ENCODE assay signal across 16 mouse cellular contexts in the genomic region with DNA sequence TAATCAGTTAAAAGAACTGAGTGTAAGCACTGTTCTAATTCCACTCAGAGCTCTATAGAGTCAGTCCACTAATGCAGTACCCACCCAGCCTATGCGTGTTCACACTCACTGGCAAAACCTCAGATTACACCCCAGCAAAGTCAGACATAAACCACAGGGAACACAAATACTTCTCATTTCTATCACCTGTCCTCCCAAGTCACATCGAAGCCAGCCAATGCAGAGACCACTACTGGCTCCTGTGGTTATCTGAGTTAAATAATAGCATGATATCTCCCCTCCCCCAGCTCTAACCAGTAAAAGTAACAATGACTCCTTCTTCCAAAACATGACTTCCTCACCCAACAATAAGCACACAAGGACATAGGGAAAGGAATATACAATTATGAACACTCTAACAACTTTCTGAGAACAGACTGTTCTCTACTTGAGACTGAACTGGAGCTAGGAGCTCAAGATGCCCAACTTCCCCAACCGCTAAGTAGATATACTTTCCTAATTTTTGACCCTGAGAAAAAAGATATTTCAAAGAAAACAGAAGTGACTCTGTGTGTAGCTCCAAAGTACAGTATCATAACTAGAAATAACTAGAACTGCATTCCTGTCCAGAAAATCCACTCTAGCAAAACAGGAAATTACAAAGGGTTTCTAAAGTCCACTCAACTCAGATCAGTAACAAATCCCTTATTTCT. TPM values are rescaled to one million over a fixed set of nuclear protein-coding genes. Genes with fewer than 3 reads are reported as not detected.
DNase-seq lines count a peak whose midpoint lies in the region; ATAC-seq and TF ChIP-seq lines count a peak whose summit lies in the region.
"Had no signal": no experiment of that assay in that cellular context is flagged by ENCODE, and none has a peak within 500 bp of the region (broad histone marks: within the 10 kb centered on the region; RNA-seq: fewer than 3 reads in every experiment).

No protein-coding gene starts in this region.

- 44% methylated on average over 3 of the region's 3 CpGs for WGBS in liver, postnatal 0 days (ENCODE audit: insufficient replicate concordance)
- WGBS in hindbrain, embryonic 10.5 days = 92% methylated on average over 3 of the region's 3 CpGs

- TF ChIP-seq CTCF in layer of hippocampus, adult 2 months (conservative IDR thresholded peaks at IDR 0.05) = no peak
- no peak for TF ChIP-seq CTCF in C2C12 (IDR thresholded peaks at IDR 0.05; ENCODE audit: control insufficient read depth, insufficient read depth, insufficient read length)
- no peak for TF ChIP-seq CTCF in liver, postnatal 0 days (IDR thresholded peaks at IDR 0.05; ENCODE audit: low read depth)

- no peaks in the 10 kb centered on the region for H3K9me3 ChIP-seq in liver, postnatal 0 days (ENCODE audit: low read length)
- no peaks in the 10 kb centered on the region for H3K9me3 ChIP-seq in hindbrain, embryonic 10.5 days
- H3K9me3 ChIP-seq: midbrain, embryonic 12.5 days had no signal

- H3K79me3 ChIP-seq in C2C12 (ENCODE audit: low read depth) = peaks cover 79% of the 10 kb centered on the region

- TF ChIP-seq EP300 in liver, postnatal 0 days (IDR thresholded peaks at IDR 0.05; ENCODE audit: low read depth) = no peak

- peaks cover 95% of the 10 kb centered on the region for H3K79me2 ChIP-seq in C2C12 (ENCODE audit: control insufficient read depth, insufficient read depth)

- peak overlapping the region; percentile 1; the same call in 1 of the 2 replicates for H3K27ac ChIP-seq in layer of hippocampus, adult 2 months
- peak overlapping the region; percentile 34 for H3K27ac ChIP-seq in liver, postnatal 0 days (ENCODE audit: low read depth)
- H3K27ac ChIP-seq in hindbrain, embryonic 10.5 days = no peak overlapping the region
- H3K27ac ChIP-seq: hindbrain, embryonic 14.5 days; midbrain, embryonic 12.5 days had no signal

- no peak overlapping the region for H3K4me3 ChIP-seq in layer of hippocampus, adult 2 months
- no peak overlapping the region for H3K4me3 ChIP-seq in C2C12 (ENCODE audit: insufficient read depth, poor library complexity, severe bottlenecking)
- H3K4me3 ChIP-seq in liver, postnatal 0 days (ENCODE audit: low read depth, low read length) = no peak overlapping the region
- H3K4me3 ChIP-seq in hindbrain, embryonic 10.5 days = no peak overlapping the region
- H3K4me3 ChIP-seq: midbrain, embryonic 12.5 days had no signal

- H3ac ChIP-seq in C2C12 (ENCODE audit: control insufficient read depth, insufficient read length, low read depth) = no peak overlapping the region

- H3K4me2 ChIP-seq in liver, postnatal 0 days (ENCODE audit: low read depth, low read length) = 0 out of 2 replicates have a peak overlapping the region, but pooled peaks have one; percentile 29
- H3K4me2 ChIP-seq: hindbrain, embryonic 14.5 days; midbrain, embryonic 12.5 days had no signal

- peak; percentile 60 for DNase-seq in heart, adult 11 months
- DNase-seq in heart, postnatal 14 days = no peak
- DNase-seq in layer of hippocampus, adult 2 months (ENCODE audit: low spot score in 2 of 2) = no peak
- no peak for DNase-seq in layer of hippocampus, postnatal 25 days (ENCODE audit: extremely low spot score in 1 of 2, low spot score in 1 of 2)
- no peak for DNase-seq in liver, postnatal 0 days
- DNase-seq in adrenal gland, postnatal 4 days (ENCODE audit: low spot score in 2 of 2) = no peak
- no peak for DNase-seq in hindbrain, embryonic 10.5 days (ENCODE audit: low spot score)
- DNase-seq: cerebellum, adult 18-20 months; embryo, embryonic 11 days; forebrain, postnatal 0 days; right cerebral cortex, postnatal 4 days had no signal

- no peak overlapping the region for H3K9ac ChIP-seq in liver, postnatal 0 days (replicated peaks)
- H3K9ac ChIP-seq: forebrain, postnatal 0 days; hindbrain, embryonic 14.5 days; midbrain, embryonic 12.5 days had no signal

- intact Hi-C loops in heart, postnatal 14 days (cut with DNase I) = no loop called here

- H3K36me3 ChIP-seq in C2C12 (ENCODE audit: control insufficient read depth, insufficient read depth) = peaks cover 70% of the 10 kb centered on the region
- H3K36me3 ChIP-seq in liver, postnatal 0 days (replicated peaks; ENCODE audit: insufficient read depth, low read length) = peaks cover 9% of the 10 kb centered on the region
- H3K36me3 ChIP-seq in hindbrain, embryonic 10.5 days = peaks cover 59% of the 10 kb centered on the region

- peak; percentile 24 for ATAC-seq in liver, postnatal 0 days
- ATAC-seq: forebrain, postnatal 0 days had no signal

- H3K27me3 ChIP-seq in C2C12 (ENCODE audit: control insufficient read depth, insufficient read depth, insufficient read length) = no peaks in the 10 kb centered on the region
- H3K27me3 ChIP-seq in liver, postnatal 0 days (ENCODE audit: insufficient read depth, low read length) = no peaks in the 10 kb centered on the region
- no peaks in the 10 kb centered on the region for H3K27me3 ChIP-seq in hindbrain, embryonic 10.5 days (ENCODE audit: insufficient read depth, poor library complexity, severe bottlenecking)
- H3K27me3 ChIP-seq: midbrain, embryonic 12.5 days had no signal

- H3K4me1 ChIP-seq in liver, postnatal 0 days (ENCODE audit: insufficient read depth) = peaks cover 41% of the 10 kb centered on the region
- peaks cover 16% of the 10 kb centered on the region for H3K4me1 ChIP-seq in hindbrain, embryonic 10.5 days (replicated peaks)
- H3K4me1 ChIP-seq: midbrain, embryonic 12.5 days had no signal

TF ChIP-seq in C2C12, 6 proteins besides CTCF, POLR2A, EP300 and RAD21:
- TF ChIP-seq MYOD1 (IDR thresholded peaks at IDR 0.05; ENCODE audit: control insufficient read depth, insufficient read length, low read depth) (peak; percentile 74), MYOG (IDR thresholded peaks at IDR 0.05; ENCODE audit: control insufficient read depth, extremely low read depth, insufficient read length) (no peak)

RNA-seq across cellular contexts. Expression of gene Ctnnd1, which starts 27.0 kb away (rescaled TPM):
- total RNA-seq in heart, postnatal 14 days (2021) = 100 to 1,000 TPM in 1 of 2 experiments, 10 to 100 TPM in 1; 92.4 to 107 TPM
- total RNA-seq in layer of hippocampus, adult 2 months (2021) = 10 to 100 TPM; 43.3 to 52.9 TPM
- total RNA-seq in layer of hippocampus, postnatal 25 days (2021) = 10 to 100 TPM; 46.1 to 59.1 TPM
- 79.9 TPM for polyA plus RNA-seq in C2C12 (2012; fragmentation: generic; extraction: Trizol)
- polyA plus RNA-seq in liver, postnatal 0 days (2015; fragmentation: Nextera tagmentation; extraction: Ambion mirVana) = 9.0 and 9.5 TPM in 2 replicates
- total RNA-seq in adrenal gland, postnatal 4 days (2021) = 100 to 1,000 TPM; 157 to 165 TPM
- 33.2 and 39.7 TPM in 2 replicates for polyA plus RNA-seq in hindbrain, embryonic 10.5 days (2016; fragmentation: Nextera tagmentation; extraction: Ambion mirVana)

RNA-seq across cellular contexts. Expression of gene Btbd18, which starts 35.3 kb away (rescaled TPM):
- not detected for total RNA-seq in heart, postnatal 14 days (2021)
- total RNA-seq in layer of hippocampus, adult 2 months (2021) = not detected
- total RNA-seq in layer of hippocampus, postnatal 25 days (2021) = not detected
- polyA plus RNA-seq in C2C12 (2012; fragmentation: generic; extraction: Trizol) = 0.08 TPM
- polyA plus RNA-seq in liver, postnatal 0 days (2015; fragmentation: Nextera tagmentation; extraction: Ambion mirVana) = not detected in 2 replicates
- total RNA-seq in adrenal gland, postnatal 4 days (2021) = under 1 TPM; 0.22 to 0.42 TPM
- 0.25 and 0.31 TPM in 2 replicates for polyA plus RNA-seq in hindbrain, embryonic 10.5 days (2016; fragmentation: Nextera tagmentation; extraction: Ambion mirVana)
- total RNA-seq: left cerebral cortex, adult 8-10 months had no signal

RNA-seq across cellular contexts. Expression of gene Selenoh, which starts 47.0 kb away (rescaled TPM):
- total RNA-seq in heart, postnatal 14 days (2021) = 10 to 100 TPM; 31.4 to 32.8 TPM
- 10 to 100 TPM; 21.7 to 26.3 TPM for total RNA-seq in layer of hippocampus, adult 2 months (2021)
- 10 to 100 TPM; 30.3 to 31.5 TPM for total RNA-seq in layer of hippocampus, postnatal 25 days (2021)
- polyA plus RNA-seq in C2C12 (2012; fragmentation: generic; extraction: Trizol) = 355 TPM
- 53.6 and 57.6 TPM in 2 replicates for polyA plus RNA-seq in liver, postnatal 0 days (2015; fragmentation: Nextera tagmentation; extraction: Ambion mirVana)
- total RNA-seq in adrenal gland, postnatal 4 days (2021) = 10 to 100 TPM; 87.7 to 89.0 TPM
- polyA plus RNA-seq in hindbrain, embryonic 10.5 days (2016; fragmentation: Nextera tagmentation; extraction: Ambion mirVana) = 515 and 539 TPM in 2 replicates

RNA-seq across cellular contexts. Expression of gene Gm28635, which starts 54.3 kb away (rescaled TPM):
- 10 to 100 TPM in 1 of 2 experiments, 1 to 10 TPM in 1; 4.3 to 11.7 TPM for total RNA-seq in heart, postnatal 14 days (2021)
- total RNA-seq in layer of hippocampus, adult 2 months (2021) = 1 to 10 TPM; 3.3 to 9.9 TPM
- total RNA-seq in layer of hippocampus, postnatal 25 days (2021) = 1 to 10 TPM in 1 of 2 experiments, not detected in 1; 1.1 TPM
- polyA plus RNA-seq in C2C12 (2012; fragmentation: generic; extraction: Trizol) = not detected
- not detected in 2 replicates for polyA plus RNA-seq in liver, postnatal 0 days (2015; fragmentation: Nextera tagmentation; extraction: Ambion mirVana)
- total RNA-seq in adrenal gland, postnatal 4 days (2021) = not detected
- not detected in 2 replicates for polyA plus RNA-seq in hindbrain, embryonic 10.5 days (2016; fragmentation: Nextera tagmentation; extraction: Ambion mirVana)
- total RNA-seq: forebrain, postnatal 0 days had no signal
- polyA plus RNA-seq: forebrain, postnatal 0 days; hindbrain, embryonic 14.5 days; limb, embryonic 14.5 days; midbrain, embryonic 12.5 days had no signal

RNA-seq across cellular contexts. Expression of gene Med19, which starts 54.6 kb away (rescaled TPM):
- total RNA-seq in heart, postnatal 14 days (2021) = 10 to 100 TPM; 13.9 to 15.0 TPM
- total RNA-seq in layer of hippocampus, adult 2 months (2021) = 10 to 100 TPM; 31.4 to 31.8 TPM
- 10 to 100 TPM; 31.3 to 33.3 TPM for total RNA-seq in layer of hippocampus, postnatal 25 days (2021)
- 20.4 TPM for polyA plus RNA-seq in C2C12 (2012; fragmentation: generic; extraction: Trizol)
- 12.7 and 13.2 TPM in 2 replicates for polyA plus RNA-seq in liver, postnatal 0 days (2015; fragmentation: Nextera tagmentation; extraction: Ambion mirVana)
- total RNA-seq in adrenal gland, postnatal 4 days (2021) = 10 to 100 TPM; 26.7 to 28.6 TPM
- polyA plus RNA-seq in hindbrain, embryonic 10.5 days (2016; fragmentation: Nextera tagmentation; extraction: Ambion mirVana) = 47.1 and 47.6 TPM in 2 replicates
